Mouse (Mus musculus) adrenal gland, adult 10 weeks (tissue): ENCODE data around the gene Cypt3. TPM values are rescaled to one million over a fixed set of nuclear protein-coding genes. Genes with fewer than 3 reads are reported as not detected.

ENCODE experiments used
- polyA plus RNA-seq: library from polyadenylated mRNA; stranded (reverse); fragments of 350-450 nt; fragmentation: Illumina TruSeq; extraction: RNeasy Lipid Tissue Mini Kit (QIAGEN cat#74804); gene quantifications from one replicate; pipeline ENCODE4 v1.2.3, GENCODE M21; 2014; ENCODE audit warnings: low read depth, low replicate concordance

The Cypt3 gene
- not detected for polyA plus RNA-seq

DNA sequence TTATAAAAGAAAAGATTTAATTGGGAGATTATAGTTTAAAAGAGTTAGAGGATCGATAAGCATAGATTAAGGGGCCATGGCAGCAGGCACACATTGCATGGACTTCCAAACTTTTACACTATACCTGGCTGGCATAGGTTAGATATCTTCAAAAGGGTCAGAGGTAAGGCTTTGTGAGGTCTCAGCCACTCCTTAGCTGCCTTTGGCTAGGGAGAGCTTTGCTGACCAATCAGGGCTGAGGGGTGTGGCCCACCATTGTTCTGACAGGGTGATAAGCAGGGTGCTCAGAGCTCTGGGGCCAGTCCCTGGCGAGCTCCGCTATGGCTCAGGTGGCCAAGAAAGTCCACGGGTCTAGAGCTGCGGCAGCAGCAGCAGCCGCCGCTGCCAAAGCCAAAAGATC, at the start of gene Cypt3:
Gene Cypt3 (plus strand): TSS at position 301 of the 400 bp plus-strand sequence.

Other genes with a start within 250 kb of the Cypt3 start
- gene Ubqln2, start 60.4 kb upstream of the Cypt3 start, polyA plus RNA-seq, result 84.0 TPM
- 43.5 TPM for gene Kctd12b, start 137.8 kb downstream of the Cypt3 start, polyA plus RNA-seq
- gene Nbdy, start 165.0 kb downstream of the Cypt3 start, polyA plus RNA-seq, result 248 TPM